Mouse (Mus musculus): ENCODE data around the gene Kifc3. TPM values are rescaled to one million over a fixed set of nuclear protein-coding genes. Genes with fewer than 3 reads are reported as not detected.

Kifc3 gene
- total and polyA plus RNA-seq, 3 experiments, result 0.78 to 1.8 (median 1.7) TPM

- no peaks in the 10 kb centered on the region for H3K27me3 ChIP-seq (replicated peaks)
- no peaks in the 10 kb centered on the region for H3K9me3 ChIP-seq (replicated peaks; ENCODE audit: low read length)
- TF ChIP-seq EP300 (IDR thresholded peaks at IDR 0.05; ENCODE audit: low read length), result no peak
- no peak for TF ChIP-seq E2F4 (IDR thresholded peaks at IDR 0.05; ENCODE audit: insufficient replicate concordance, low read depth, low read length)
- no peak for TF ChIP-seq ZMIZ1 (IDR thresholded peaks at IDR 0.05; ENCODE audit: low read depth, low read length)
- no peak for TF ChIP-seq NRF1 (IDR thresholded peaks at IDR 0.05; ENCODE audit: low read depth, low read length)
- TF ChIP-seq RCOR1 (conservative IDR thresholded peaks at IDR 0.05; ENCODE audit: low read depth, low read length), result no peak
- no peak for TF ChIP-seq JUN (IDR thresholded peaks at IDR 0.05; ENCODE audit: insufficient read depth, low read depth, low read length)
- TF ChIP-seq PAX5 (IDR thresholded peaks at IDR 0.05; ENCODE audit: low read length), result no peak
- no peak for TF ChIP-seq SMC3 (IDR thresholded peaks at IDR 0.05; ENCODE audit: low read depth, low read length)
- TF ChIP-seq UBTF (IDR thresholded peaks at IDR 0.05; ENCODE audit: low read depth, low read length), result no peak
- TF ChIP-seq HCFC1 (IDR thresholded peaks at IDR 0.05; ENCODE audit: low read depth, low read length), result no peak
- no peaks in the 10 kb centered on the region for H3K79me2 ChIP-seq (replicated peaks; ENCODE audit: control insufficient read depth, extremely low read depth, insufficient read depth, poor library complexity, severe bottlenecking)
- dilution Hi-C loops (cut with MboI; ENCODE audit: extremely low pct_ligation_motif_present, extremely low pct_unique_long_range_greater_than_20kb, low sequenced_read_pairs), result no loop called here
- no peak for DNase-seq (ENCODE audit: extremely low read depth)
- H3K4me2 ChIP-seq (ENCODE audit: insufficient read depth, low read depth, poor library complexity, severe bottlenecking), result no peak overlapping the region
- H3K4me3 ChIP-seq (replicated peaks in 1 of 3; ENCODE audit: low read depth in 2 of 3, low read length in 2 of 3, poor library complexity in 1 of 3), result no peak overlapping the region
- H3K4me1 ChIP-seq (ENCODE audit: control insufficient read depth in 1 of 2, insufficient read depth in 2 of 2), result no peaks in the 10 kb centered on the region
- no peak overlapping the region for H3K9ac ChIP-seq (ENCODE audit: insufficient read depth, low read depth)
- in situ Hi-C loops (cut with MboI; ENCODE audit: low pct_ligation_motif_present, low pct_unique_long_range_greater_than_20kb, low sequenced_read_pairs), result no loop called here
- H3K27ac ChIP-seq (ENCODE audit: insufficient read depth, low read depth), result no peak overlapping the region
- no peaks in the 10 kb centered on the region for H3K36me3 ChIP-seq (replicated peaks in 1 of 2; ENCODE audit: control insufficient read depth in 1 of 2, insufficient read depth in 1 of 2, low read length in 1 of 2)
Measured at GRCm38 (mm10) chr8:95187579-95187978, 15.0 kb downstream of the Kifc3 start.

GRCm38 (mm10) chr8:95185891-95186513 lies 16.6 kb downstream of the Kifc3 start:
- Histone ChIP-seq H3K9me3 (replicated peaks; ENCODE audit: low read length) (no peaks in the 10 kb centered on the region), H3K4me3 (replicated peaks in 1 of 3; ENCODE audit: low read depth in 2 of 3, low read length in 2 of 3, poor library complexity in 1 of 3) (no peak overlapping the region), H3K36me3 (replicated peaks in 1 of 2; ENCODE audit: control insufficient read depth in 1 of 2, insufficient read depth in 1 of 2, low read length in 1 of 2) (no peaks in the 10 kb centered on the region), H3K9ac (ENCODE audit: insufficient read depth, low read depth) (no peak overlapping the region), H3K27ac (ENCODE audit: insufficient read depth, low read depth) (no peak overlapping the region), H3K79me2 (replicated peaks; ENCODE audit: control insufficient read depth, extremely low read depth, insufficient read depth, poor library complexity, severe bottlenecking) (no peaks in the 10 kb centered on the region), H3K4me2 (ENCODE audit: insufficient read depth, low read depth, poor library complexity, severe bottlenecking) (no peak overlapping the region), H3K4me1 (ENCODE audit: control insufficient read depth in 1 of 2, insufficient read depth in 2 of 2) (no peaks in the 10 kb centered on the region), H3K27me3 (replicated peaks) (no peaks in the 10 kb centered on the region)
- TF ChIP-seq POLR2A (IDR thresholded peaks at IDR 0.05; ENCODE audit: low read depth, low read length), result no peak
- TF ChIP-seq UBTF (IDR thresholded peaks at IDR 0.05; ENCODE audit: low read depth, low read length), result no peak
- TF ChIP-seq RAD21 (IDR thresholded peaks at IDR 0.05; ENCODE audit: low read depth, low read length), result no peak
- no peak for TF ChIP-seq ELF1 (IDR thresholded peaks at IDR 0.05; ENCODE audit: low read depth, low read length)
- TF ChIP-seq SMC3 (IDR thresholded peaks at IDR 0.05; ENCODE audit: low read depth, low read length), result no peak
- no peak for TF ChIP-seq PAX5 (IDR thresholded peaks at IDR 0.05; ENCODE audit: low read length)
- TF ChIP-seq GABPA (IDR thresholded peaks at IDR 0.05; ENCODE audit: insufficient replicate concordance, low read depth, low read length), result no peak
- TF ChIP-seq MAX (IDR thresholded peaks at IDR 0.05; ENCODE audit: low read length), result no peak
- no peak for TF ChIP-seq ZC3H11A (IDR thresholded peaks at IDR 0.05; ENCODE audit: low read depth, low read length)
- in situ Hi-C loops (cut with MboI; ENCODE audit: low pct_ligation_motif_present, low pct_unique_long_range_greater_than_20kb, low sequenced_read_pairs), result no loop called here
- dilution Hi-C loops (cut with MboI; ENCODE audit: extremely low pct_ligation_motif_present, extremely low pct_unique_long_range_greater_than_20kb, low sequenced_read_pairs), result no loop called here
- no peak for DNase-seq (ENCODE audit: extremely low read depth)

All from CH12.LX (cell line).